Mouse (Mus musculus): ENCODE measurements around the gene Pcolce. TPM values are rescaled to one million over a fixed set of nuclear protein-coding genes. Genes with fewer than 3 reads are reported as not detected.
"Not testable (repeated sequence)": the region's sequence is repeated elsewhere in the genome, so short reads cannot be mapped to it uniquely, and the experiment has no call there.

The Pcolce gene
- polyA plus RNA-seq, 1 experiment from 2014 or later: 128 TPM

GRCm38 (mm10) chr5:137628498-137629305, 15.1 kb upstream of the Pcolce start, which contains the start of the genes Fbxo24, Lrch4 and Gm20605:
TSS of gene Fbxo24 (minus strand) at chr5:137629002.
TSS of gene Lrch4 (plus strand) at chr5:137629121.
TSS of gene Gm20605 (plus strand) at chr5:137629175.
- WGBS: under 1% methylated on average over 46 of the region's 46 CpGs
- Histone ChIP-seq H3K4me1 (peaks cover 28% of the 10 kb centered on the region), H3K4me2 (replicated peaks) (peak within 1 kb of the TSS; percentile 81), H3K36me3 (peaks cover 9% of the 10 kb centered on the region), H3K27ac (peak within 1 kb of the TSS; percentile 92), H3K27me3 (no peaks in the 10 kb centered on the region), H3K4me3 (peak within 1 kb of the TSS; percentile 77), H3K9me3 (no peaks in the 10 kb centered on the region), H3K9ac (peak within 1 kb of the TSS; percentile 77)
- peak; percentile 97 for ATAC-seq (ENCODE audit: insufficient number of reproducible peaks, insufficient read depth, low FRiP score, low TSS enrichment)

GRCm38 (mm10) chr5:137627991-137628390, 14.4 kb upstream of the Pcolce start:
- Histone ChIP-seq H3K27me3 (no peaks in the 10 kb centered on the region), H3K4me2 (replicated peaks) (peak overlapping the region; percentile 59), H3K9me3 (no peaks in the 10 kb centered on the region), H3K4me3 (peak overlapping the region; percentile 77), H3K4me1 (peaks cover 28% of the 10 kb centered on the region), H3K27ac (peak overlapping the region; percentile 92), H3K36me3 (peaks cover 2% of the 10 kb centered on the region; the same call in 1 of the 2 replicates), H3K9ac (peak overlapping the region; percentile 60)
- ATAC-seq (ENCODE audit: insufficient number of reproducible peaks, insufficient read depth, low FRiP score, low TSS enrichment): no peak
- WGBS: 4% methylated on average over 9 of the region's 9 CpGs

- Histone ChIP-seq H3K9ac (no peak overlapping the region), H3K27ac (no peak overlapping the region), H3K4me3 (no peak overlapping the region), H3K36me3 (no peaks in the 10 kb centered on the region), H3K4me1 (peaks cover 5% of the 10 kb centered on the region; the same call in 1 of the 2 replicates), H3K9me3 (no peaks in the 10 kb centered on the region), H3K4me2 (replicated peaks) (no peak overlapping the region), H3K27me3 (no peaks in the 10 kb centered on the region)
- WGBS: 90% methylated on average over 11 of the region's 11 CpGs
- ATAC-seq (ENCODE audit: insufficient number of reproducible peaks, insufficient read depth, low FRiP score, low TSS enrichment): no peak
Measured at GRCm38 (mm10) chr5:137623937-137624530, 10.4 kb upstream of the Pcolce start.

GRCm38 (mm10) chr5:137615347-137615746, 1.8 kb upstream of the Pcolce start:
- no peaks in the 10 kb centered on the region for H3K9me3 ChIP-seq
- WGBS: 77% methylated on average over 7 of the region's 7 CpGs

GRCm38 (mm10) chr5:137614921-137615320, 1.3 kb upstream of the Pcolce start:
- not testable (repeated sequence) for ATAC-seq (ENCODE audit: insufficient number of reproducible peaks, insufficient read depth, low FRiP score, low TSS enrichment); H3K9me3 ChIP-seq; H3K27ac ChIP-seq; H3K36me3 ChIP-seq; H3K4me3 ChIP-seq; H3K27me3 ChIP-seq; H3K4me2 ChIP-seq (replicated peaks); H3K9ac ChIP-seq
- 84% methylated on average over 2 of the region's 2 CpGs for WGBS
- H3K4me1 ChIP-seq: peaks cover 38% of the 10 kb centered on the region

More at GRCm38 (mm10) chr5:137615347-137615746, 1.8 kb upstream of the Pcolce start:
- no peaks in the 10 kb centered on the region for H3K36me3 ChIP-seq
- peaks cover 34% of the 10 kb centered on the region for H3K4me1 ChIP-seq
- no peaks in the 10 kb centered on the region for H3K27me3 ChIP-seq
- ATAC-seq (ENCODE audit: insufficient number of reproducible peaks, insufficient read depth, low FRiP score, low TSS enrichment): no peak
- H3K9ac ChIP-seq: no peak overlapping the region
- H3K4me3 ChIP-seq: no peak overlapping the region
- H3K27ac ChIP-seq: no peak overlapping the region
- no peak overlapping the region for H3K4me2 ChIP-seq (replicated peaks)

- Histone ChIP-seq H3K9ac (no peak overlapping the region), H3K4me2 (replicated peaks) (no peak overlapping the region), H3K4me3 (no peak overlapping the region), H3K4me1 (peaks cover 56% of the 10 kb centered on the region), H3K9me3 (no peaks in the 10 kb centered on the region), H3K36me3 (no peaks in the 10 kb centered on the region), H3K27ac (peak overlapping the region; percentile 98; the same call in 1 of the 2 replicates), H3K27me3 (no peaks in the 10 kb centered on the region)
- no peak for ATAC-seq (ENCODE audit: insufficient number of reproducible peaks, insufficient read depth, low FRiP score, low TSS enrichment)
- WGBS: 65% methylated on average over 5 of the region's 5 CpGs
Measured at GRCm38 (mm10) chr5:137613076-137613475, 508 bp downstream of the Pcolce start.

GRCm38 (mm10) chr5:137611245-137611602, 2.4 kb downstream of the Pcolce start:
- H3K9me3 ChIP-seq: no peaks in the 10 kb centered on the region
- no peaks in the 10 kb centered on the region for H3K27me3 ChIP-seq
- 3% methylated on average over 6 of the region's 6 CpGs for WGBS
- H3K9ac ChIP-seq: peak overlapping the region; percentile 52
- H3K4me3 ChIP-seq: peak overlapping the region; percentile 36
- peak; percentile 54 for ATAC-seq (ENCODE audit: insufficient number of reproducible peaks, insufficient read depth, low FRiP score, low TSS enrichment)
- H3K36me3 ChIP-seq: peaks cover 14% of the 10 kb centered on the region
- peak overlapping the region; percentile 98 for H3K27ac ChIP-seq
- H3K4me1 ChIP-seq: peaks cover 63% of the 10 kb centered on the region
- peak overlapping the region; percentile 59 for H3K4me2 ChIP-seq (replicated peaks)

- Histone ChIP-seq H3K9ac (peak overlapping the region; percentile 52), H3K4me3 (peak overlapping the region; percentile 36), H3K27ac (peak overlapping the region; percentile 98), H3K9me3 (no peaks in the 10 kb centered on the region), H3K27me3 (no peaks in the 10 kb centered on the region), H3K36me3 (peaks cover 19% of the 10 kb centered on the region), H3K4me2 (replicated peaks) (peak overlapping the region; percentile 59), H3K4me1 (peaks cover 63% of the 10 kb centered on the region)
- 5% methylated on average over 12 of the region's 12 CpGs for WGBS
- ATAC-seq (ENCODE audit: insufficient number of reproducible peaks, insufficient read depth, low FRiP score, low TSS enrichment): peak; percentile 57; the same call in 1 of the 2 replicates
Measured at GRCm38 (mm10) chr5:137610548-137611244, 2.9 kb downstream of the Pcolce start.

GRCm38 (mm10) chr5:137610056-137610455, 3.5 kb downstream of the Pcolce start:
- H3K36me3 ChIP-seq: peaks cover 26% of the 10 kb centered on the region
- peak overlapping the region; percentile 59 for H3K4me2 ChIP-seq (replicated peaks)
- peak overlapping the region; percentile 36 for H3K4me3 ChIP-seq
- H3K27me3 ChIP-seq: no peaks in the 10 kb centered on the region
- 39% methylated on average over 4 of the region's 4 CpGs for WGBS
- no peak for ATAC-seq (ENCODE audit: insufficient number of reproducible peaks, insufficient read depth, low FRiP score, low TSS enrichment)
- H3K9me3 ChIP-seq: no peaks in the 10 kb centered on the region
- H3K4me1 ChIP-seq: peaks cover 63% of the 10 kb centered on the region
- H3K27ac ChIP-seq: peak overlapping the region; percentile 98
- peak overlapping the region; percentile 52 for H3K9ac ChIP-seq

GRCm38 (mm10) chr5:137609292-137609691, 4.3 kb downstream of the Pcolce start:
- Histone ChIP-seq H3K9me3 (no peaks in the 10 kb centered on the region), H3K9ac (peak overlapping the region; percentile 47), H3K27me3 (no peaks in the 10 kb centered on the region), H3K4me2 (replicated peaks) (peak overlapping the region; percentile 59), H3K36me3 (peaks cover 30% of the 10 kb centered on the region), H3K4me1 (peaks cover 63% of the 10 kb centered on the region), H3K4me3 (peak overlapping the region; percentile 29), H3K27ac (peak overlapping the region; percentile 98)
- 52% methylated on average over 3 of the region's 3 CpGs for WGBS
- ATAC-seq (ENCODE audit: insufficient number of reproducible peaks, insufficient read depth, low FRiP score, low TSS enrichment): no peak

GRCm38 (mm10) chr5:137608654-137609190, 4.9 kb downstream of the Pcolce start:
- H3K27ac ChIP-seq: peak overlapping the region; percentile 42
- WGBS: 10% methylated on average over 22 of the region's 23 CpGs
- H3K4me1 ChIP-seq: peaks cover 63% of the 10 kb centered on the region
- peak overlapping the region; percentile 47 for H3K9ac ChIP-seq
- H3K4me3 ChIP-seq: peak overlapping the region; percentile 29
- peak overlapping the region; percentile 59 for H3K4me2 ChIP-seq (replicated peaks)
- ATAC-seq (ENCODE audit: insufficient number of reproducible peaks, insufficient read depth, low FRiP score, low TSS enrichment): no peak
- H3K36me3 ChIP-seq: peaks cover 30% of the 10 kb centered on the region
- H3K27me3 ChIP-seq: no peaks in the 10 kb centered on the region
- H3K9me3 ChIP-seq: no peaks in the 10 kb centered on the region
